Mouse (Mus musculus) Patski (cell line): Measurements from ENCODE around the gene C730034F03Rik. TPM values are rescaled to one million over a fixed set of nuclear protein-coding genes. Genes with fewer than 3 reads are reported as not detected.
A peak's percentile ranks its signal among the peaks of the same experiment; 100 is the strongest.

Experiments
- ATAC-seq: fragments of 100-300 bp; one replicate; pipeline ENCODE4 v1.8.0; 2021
- CTCF ChIA-PET: fragments of 350-600 bp; sonication (Branson Sonifier 250); formaldehyde crosslinking; loops from one replicate; lab custom pipeline; 2022; ENCODE audit warnings: inconsistent platforms; lab: Charles Lee
- POLR2A ChIA-PET: fragments of 350-600 bp; sonication (Branson Sonifier 250); formaldehyde crosslinking; loops from one replicate; lab custom pipeline; 2022; ENCODE audit warnings: antibody characterized with exemption, inconsistent platforms; lab: Charles Lee
- DNase-seq: peaks from one replicate; pipeline ENCODE4 v3.0.0-alpha.2; 2011; ENCODE audit warnings: low read depth, low spot score
- H3K27me3 ChIP-seq: fragments of 371-371 bp; one replicate; pipeline ENCODE4 v1.5.1; 2021
- CTCF ChIP-seq: fragments of 100-300 bp; IDR thresholded peaks from one replicate; pipeline ENCODE4 v1.5.1; 2021
- in situ Hi-C: fragments of 300-500 bp; cut with MboI; formaldehyde crosslinking; loops from 3 replicates; pipeline ENCODE4 v1.11.1; 2018; ENCODE audit warnings: low pct_unique_long_range_greater_than_20kb, mixed read lengths
- polyA plus RNA-seq: library from polyadenylated mRNA; unstranded; gene quantifications from one replicate; pipeline ENCODE4 v1.2.3, GENCODE M21; 2021

The C730034F03Rik gene
- polyA plus RNA-seq, 1 experiment from 2014 or later = 1.3 TPM

DNA sequence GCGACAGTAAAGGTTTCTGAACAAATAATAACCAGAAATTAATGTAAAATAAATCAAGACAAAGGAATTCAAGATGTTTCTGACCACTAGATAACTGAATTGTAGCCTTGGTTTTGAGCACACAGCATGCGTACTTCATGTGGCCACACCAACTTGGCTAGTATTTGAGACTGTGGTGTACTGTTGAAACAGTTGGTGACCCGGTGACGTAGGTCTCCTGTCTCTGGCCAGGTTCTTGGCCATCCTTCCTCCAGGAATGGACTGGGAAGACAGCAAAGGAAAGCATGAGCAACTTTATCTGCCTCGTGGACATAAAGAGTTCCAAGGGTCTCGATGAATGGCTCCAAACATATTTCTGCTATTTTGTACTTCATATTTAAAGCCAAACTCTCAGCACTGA, 2.4 kb downstream of the C730034F03Rik start:
- DNase-seq (no peak), ATAC-seq (no peak)
- TF ChIP-seq CTCF = no peak
- no peaks in the 10 kb centered on the region for H3K27me3 ChIP-seq
- CTCF ChIA-PET = no interaction called here
- in situ Hi-C loops = no loop called here
- POLR2A ChIA-PET = interaction anchor here (0.6 kb wide), 1 partner anchor 56 kb away, joined by 4 read pairs; no protein-coding TSS in a partner anchor

GRCm38 (mm10) chr15:89432946-89433345, 3.6 kb downstream of the C730034F03Rik start:
- no peaks in the 10 kb centered on the region for H3K27me3 ChIP-seq
- in situ Hi-C loops = no loop called here
- TF ChIP-seq CTCF = no peak
- POLR2A ChIA-PET = no interaction called here
- no peak for DNase-seq
- CTCF ChIA-PET = no interaction called here
- no peak for ATAC-seq

DNA sequence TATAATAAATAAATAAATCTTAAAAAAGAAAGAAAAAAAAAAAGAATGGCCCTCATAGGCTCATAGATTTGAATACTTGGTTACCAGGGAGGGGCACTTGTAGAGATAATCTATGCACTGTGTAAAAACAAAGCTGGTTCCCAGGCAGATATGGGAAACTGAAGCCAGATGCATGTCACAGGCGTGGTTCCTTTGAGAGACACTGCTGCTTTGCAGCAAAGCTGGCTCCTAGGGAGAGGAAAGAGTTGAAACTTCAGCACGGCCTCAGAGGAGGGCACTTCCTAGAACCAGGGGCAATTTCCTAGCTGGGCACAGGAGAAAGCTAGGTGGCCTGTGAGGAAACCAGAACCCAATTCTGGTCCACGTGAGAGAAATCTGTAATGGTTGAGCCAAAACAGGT, 4.7 kb downstream of the C730034F03Rik start:
- no peak for ATAC-seq
- DNase-seq = no peak
- ChIA-PET CTCF (no interaction called here), POLR2A (no interaction called here)
- no peaks in the 10 kb centered on the region for H3K27me3 ChIP-seq
- no peak for TF ChIP-seq CTCF
- in situ Hi-C loops = no loop called here

GRCm38 (mm10) chr15:89435878-89436277, 6.5 kb downstream of the C730034F03Rik start:
- no peak for TF ChIP-seq CTCF
- no peak for ATAC-seq
- POLR2A ChIA-PET = no interaction called here
- in situ Hi-C loops = no loop called here
- CTCF ChIA-PET = interaction anchor here (1.3 kb wide), 1 partner anchor 32 kb away, joined by 3 read pairs; no protein-coding TSS in a partner anchor
- DNase-seq = no peak
- peaks cover under 1% of the 10 kb centered on the region for H3K27me3 ChIP-seq

DNA sequence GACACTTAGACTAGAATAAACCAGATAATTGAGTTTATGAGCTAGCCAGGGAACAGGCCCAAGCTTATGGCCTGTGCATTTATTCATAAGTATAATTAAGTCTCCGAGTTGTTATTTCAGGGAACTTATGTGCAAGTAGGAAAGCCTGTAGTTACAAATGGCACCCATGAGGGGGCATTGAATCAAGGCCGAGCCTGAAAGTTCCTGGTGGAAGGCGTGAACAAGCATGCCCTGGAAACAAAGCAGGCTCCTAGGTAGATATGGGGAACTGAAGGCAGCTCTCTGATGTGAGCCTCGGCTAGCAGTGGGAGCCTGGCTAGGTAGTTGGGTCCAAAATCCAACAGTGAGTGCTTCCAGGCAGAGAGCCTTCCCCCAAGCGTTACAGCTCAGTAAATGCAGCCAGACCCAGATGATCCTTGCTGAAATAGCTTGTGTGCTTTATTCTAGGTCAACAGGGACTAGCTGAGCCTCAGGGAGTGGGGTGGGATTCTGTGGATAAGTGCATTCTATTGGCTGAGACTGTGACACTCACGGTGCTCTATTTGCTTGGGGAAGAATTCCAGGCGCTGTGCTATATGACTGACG, 13.2 kb downstream of the C730034F03Rik start:
- no peak for ATAC-seq
- CTCF ChIA-PET = interaction anchor here (1.2 to 1.3 kb wide), 3 partner anchors 13 to 32 kb away, joined by 3 to 4 read pairs (median 3); partner anchors contain the start of genes C730034F03Rik, Chkb and Gm44502
- POLR2A ChIA-PET = no interaction called here
- H3K27me3 ChIP-seq = peaks cover 10% of the 10 kb centered on the region
- no peak for DNase-seq
- TF ChIP-seq CTCF = peak; percentile 41
- in situ Hi-C loops = no loop called here

GRCm38 (mm10) chr15:89452906-89453864, 23.8 kb downstream of the C730034F03Rik start:
- ATAC-seq (peak; percentile 44), DNase-seq (no peak)
- peaks cover 46% of the 10 kb centered on the region for H3K27me3 ChIP-seq
- ChIA-PET POLR2A (no interaction called here), CTCF (no interaction called here)
- TF ChIP-seq CTCF = no peak
- in situ Hi-C loops = no loop called here

DNA sequence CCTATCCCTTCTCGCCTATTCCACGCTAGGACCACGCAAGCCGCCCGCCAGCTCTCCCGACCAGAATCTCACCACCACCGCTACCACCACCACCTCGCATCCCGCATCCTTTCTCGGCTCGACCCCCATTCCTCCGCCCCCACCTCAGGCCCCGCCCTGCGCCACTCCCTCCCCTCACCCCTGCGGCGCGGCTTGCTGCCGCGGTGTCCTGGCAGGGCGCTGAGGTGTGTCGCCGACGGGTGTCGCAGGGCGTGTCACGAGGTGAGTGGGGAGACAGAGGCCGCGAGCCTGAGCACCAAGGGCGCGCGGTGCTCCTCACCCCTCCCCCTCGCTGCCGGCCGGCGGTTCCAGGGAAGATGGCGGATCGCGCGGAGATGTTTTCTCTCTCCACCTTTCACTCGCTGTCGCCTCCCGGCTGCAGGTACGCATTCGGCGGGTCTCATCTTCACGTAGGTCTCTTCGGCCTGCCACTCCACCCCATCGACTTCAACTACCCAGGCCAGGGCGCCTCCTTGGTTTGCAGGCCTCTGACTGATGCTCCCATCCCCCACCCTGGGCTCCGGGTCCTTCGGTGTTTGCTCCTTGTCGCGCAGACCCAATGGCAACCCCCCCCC, 24.6 kb downstream of the C730034F03Rik start, which contains the start of gene Mapk8ip2:
Gene Mapk8ip2, plus strand, starts transcription at position 49 of the 614 bp plus-strand sequence.
- in situ Hi-C loops = no loop called here
- ATAC-seq (no peak), DNase-seq (no peak)
- ChIA-PET CTCF (interaction anchor here (0.9 kb wide), 1 partner anchor 9 kb away, joined by 3 read pairs; no protein-coding TSS in a partner anchor), POLR2A (no interaction called here)
- TF ChIP-seq CTCF = no peak
- H3K27me3 ChIP-seq = peaks cover 51% of the 10 kb centered on the region

GRCm38 (mm10) chr15:89454857-89455256, 25.5 kb downstream of the C730034F03Rik start:
- ChIA-PET POLR2A (no interaction called here), CTCF (interaction anchor here (0.9 kb wide), 1 partner anchor 10 kb away, joined by 3 read pairs; no protein-coding TSS in a partner anchor)
- DNase-seq = no peak
- no peak for TF ChIP-seq CTCF
- no peak for ATAC-seq
- H3K27me3 ChIP-seq = peaks cover 53% of the 10 kb centered on the region
- in situ Hi-C loops = no loop called here

GRCm38 (mm10) chr15:89455642-89456041, 26.3 kb downstream of the C730034F03Rik start:
- in situ Hi-C loops = no loop called here
- TF ChIP-seq CTCF = no peak
- ATAC-seq (no peak), DNase-seq (no peak)
- POLR2A ChIA-PET = no interaction called here
- CTCF ChIA-PET = no interaction called here
- peaks cover 56% of the 10 kb centered on the region for H3K27me3 ChIP-seq

GRCm38 (mm10) chr15:89458942-89459341, 29.6 kb downstream of the C730034F03Rik start:
- TF ChIP-seq CTCF = no peak
- in situ Hi-C loops = no loop called here
- no peak for DNase-seq
- POLR2A ChIA-PET = interaction anchor here (0.7 kb wide), 1 partner anchor 596 kb away, joined by 3 read pairs; no protein-coding TSS in a partner anchor
- no peak for ATAC-seq
- H3K27me3 ChIP-seq = peaks cover 62% of the 10 kb centered on the region
- CTCF ChIA-PET = interaction anchor here (1.2 kb wide), 1 partner anchor 17 kb away, joined by 3 read pairs; no protein-coding TSS in a partner anchor
